Mouse (Mus musculus) bone marrow macrophage, adult 2 months (primary cell): ENCODE measurements around the gene Dand5. TPM values are rescaled to one million over a fixed set of nuclear protein-coding genes. Genes with fewer than 3 reads are reported as not detected.
A peak's percentile ranks its signal among the peaks of the same experiment; 100 is the strongest.

ENCODE experiments used
- H3K27ac ChIP-seq: 2 replicates; pipeline ENCODE4 v1.5.1; 2012; ENCODE audit warnings: low read depth, low read length; ENCODE audit not compliant: insufficient read depth
- H3K4me1 ChIP-seq: 2 replicates; pipeline ENCODE4 v1.6.1; 2012; ENCODE audit warnings: low read length; ENCODE audit not compliant: control insufficient read depth, insufficient read depth
- H3K4me3 ChIP-seq: 2 replicates; pipeline ENCODE4 v1.5.1; 2012; ENCODE audit warnings: mild to moderate bottlenecking, low read length, moderate library complexity; ENCODE audit not compliant: insufficient read depth
- CTCF ChIP-seq: IDR thresholded peaks from 2 replicates; pipeline ENCODE4 v1.5.1; 2012; ENCODE audit warnings: low read depth, mild to moderate bottlenecking, low read length, moderate library complexity
- POLR2A ChIP-seq: IDR thresholded peaks from 2 replicates; pipeline ENCODE4 v1.6.1; 2012; ENCODE audit warnings: mild to moderate bottlenecking, low read depth, low read length, borderline replicate concordance
- polyA plus RNA-seq: library from polyadenylated mRNA; stranded (reverse); fragments of >200 nt; gene quantifications from 2 replicates; pipeline ENCODE4 v1.2.4, GENCODE M21; 2012; ENCODE audit not compliant: missing spikeins, insufficient read depth, insufficient read length

The Dand5 gene
- polyA plus RNA-seq, 1 experiment: 3.3 TPM

DNA sequence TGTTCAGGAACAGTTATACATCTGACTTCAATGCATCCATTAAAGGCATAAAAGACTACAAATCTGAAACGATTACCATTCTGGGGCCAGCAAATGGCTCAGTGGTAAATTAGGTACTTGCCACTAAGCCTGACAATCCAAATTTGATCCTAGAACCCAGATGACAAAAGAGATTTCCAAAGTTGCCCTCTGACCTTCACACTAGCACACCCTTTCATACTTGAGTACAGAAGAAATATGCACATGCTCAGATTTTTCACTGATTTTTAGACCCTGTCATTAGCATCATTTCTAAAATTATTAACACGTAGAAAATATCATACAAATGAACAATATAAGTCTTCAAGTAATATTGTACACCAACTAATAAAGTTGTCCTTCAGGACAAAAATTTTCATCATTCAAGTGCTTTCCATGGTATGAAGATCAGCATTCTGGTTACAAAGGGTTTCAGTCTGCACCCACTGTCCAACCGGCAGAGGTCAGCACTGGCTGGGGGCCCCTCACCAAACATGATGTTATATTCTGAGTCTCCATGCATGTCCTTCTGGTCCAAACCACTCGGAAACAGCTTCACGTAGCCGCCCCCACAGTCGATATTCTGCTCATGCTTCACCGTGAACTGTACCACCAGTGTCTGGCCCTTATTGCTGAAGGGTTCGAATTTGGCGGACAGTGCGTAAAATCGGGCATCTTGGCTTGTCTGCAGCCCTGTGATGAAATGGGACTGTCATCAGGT is 22.9 kb upstream of the Dand5 start:
- Histone ChIP-seq H3K4me1 (peaks cover 26% of the 10 kb centered on the region), H3K4me3 (peak overlapping the region; percentile 98), H3K27ac (peak overlapping the region; percentile 77)
- peak; percentile 54 for TF ChIP-seq CTCF
- no peak for TF ChIP-seq POLR2A

DNA sequence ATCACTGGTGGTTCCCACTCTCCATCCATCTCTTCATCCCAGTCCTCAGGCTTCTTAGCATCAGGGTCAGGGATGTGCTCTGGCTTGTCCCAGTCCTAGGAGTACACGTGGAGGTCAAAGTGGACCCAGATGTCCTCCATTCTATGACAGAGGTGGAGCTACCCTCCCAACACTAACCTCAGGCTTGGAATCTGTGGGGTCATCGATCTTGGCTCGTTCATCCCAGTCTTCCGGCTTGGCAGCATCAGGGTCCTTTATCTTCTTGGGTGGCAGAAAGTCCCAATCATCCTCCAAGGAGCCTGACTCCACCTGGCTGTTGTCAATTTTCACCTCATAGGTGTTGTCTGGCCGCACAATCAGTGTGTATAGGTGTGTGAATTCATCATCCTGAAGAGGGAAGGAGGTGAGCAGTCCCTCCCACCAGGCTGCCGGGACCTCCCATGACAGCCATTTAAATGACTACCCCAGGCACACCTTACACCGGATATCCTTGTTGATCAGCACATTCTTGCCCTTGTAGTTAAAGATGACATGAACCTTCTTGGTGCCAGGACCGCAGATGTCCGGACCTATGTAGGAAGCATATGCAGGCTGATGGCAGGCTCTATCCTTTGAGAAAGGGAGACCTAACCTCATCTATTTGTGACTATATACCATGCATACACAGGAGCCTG is 21.9 kb upstream of the Dand5 start:
- peaks cover 27% of the 10 kb centered on the region for H3K4me1 ChIP-seq
- TF ChIP-seq POLR2A (no peak), CTCF (no peak)
- H3K4me3 ChIP-seq: peak overlapping the region; percentile 98
- peak overlapping the region; percentile 14; the same call in 1 of the 2 replicates for H3K27ac ChIP-seq

DNA sequence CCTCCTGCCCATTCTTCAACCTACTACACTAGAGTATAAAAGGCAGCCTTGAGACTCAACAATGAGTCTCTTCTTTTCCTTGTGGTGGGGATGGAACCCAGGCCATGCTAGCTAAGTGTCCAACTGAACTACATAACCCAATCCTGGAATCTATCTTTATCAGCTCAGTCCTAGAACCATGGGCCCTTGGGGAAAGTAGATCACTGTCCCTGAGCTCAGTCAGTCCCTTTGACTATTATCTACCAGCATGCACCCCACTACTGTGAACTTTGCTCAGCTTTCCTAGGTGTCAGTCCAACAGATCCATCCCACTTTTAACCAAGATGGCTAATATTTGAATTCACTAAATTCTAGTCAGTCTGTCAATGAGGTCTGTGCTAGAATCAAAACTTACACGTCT is 18.9 kb upstream of the Dand5 start:
- Histone ChIP-seq H3K4me3 (peak overlapping the region; percentile 18; the same call in 1 of the 2 replicates), H3K4me1 (peaks cover 22% of the 10 kb centered on the region), H3K27ac (no peak overlapping the region)
- TF ChIP-seq CTCF: no peak
- no peak for TF ChIP-seq POLR2A

DNA sequence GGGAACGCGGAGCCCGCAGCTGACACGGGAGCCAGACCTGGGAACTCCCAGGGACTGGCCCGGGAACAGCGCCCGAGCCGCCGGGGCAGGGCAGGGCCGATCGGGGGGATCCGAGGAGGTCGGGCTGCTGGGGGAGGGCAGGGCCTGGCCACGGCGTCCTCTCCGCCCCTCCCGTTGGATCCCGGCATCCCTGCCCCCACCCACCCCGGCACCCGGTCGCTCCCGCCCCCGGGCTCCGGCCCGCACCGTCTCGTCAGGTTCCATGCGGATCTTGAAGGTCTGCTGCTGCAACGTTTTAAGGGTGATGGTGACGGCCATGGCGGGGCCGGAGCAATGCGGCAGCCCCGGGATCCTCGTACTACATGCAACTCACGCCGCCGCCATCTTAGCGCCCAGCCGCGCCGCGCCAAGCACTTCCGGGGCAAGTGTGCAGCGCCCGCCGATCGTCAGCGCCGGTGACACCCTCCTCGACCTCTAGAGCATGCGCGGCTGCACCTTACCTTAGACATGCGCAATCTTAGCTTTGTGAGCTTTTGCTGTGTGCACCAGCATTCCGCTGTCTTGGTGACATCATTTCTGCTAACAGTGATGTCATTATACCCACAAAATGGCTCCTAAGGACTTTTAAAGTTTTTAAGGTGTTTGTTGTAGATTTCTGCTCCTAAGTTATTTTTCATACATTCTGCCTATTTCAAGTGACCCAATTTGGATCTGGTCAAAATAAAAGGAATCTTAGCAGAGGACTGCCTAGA is 17.8 kb upstream of the Dand5 start, which contains the start of gene Rad23a:
Rad23a (minus strand) TSS at position 418 of the 752 bp plus-strand sequence.
- TF ChIP-seq POLR2A (no peak), CTCF (no peak)
- Histone ChIP-seq H3K27ac (peak within 1 kb of the TSS; percentile 84), H3K4me3 (peak within 1 kb of the TSS; percentile 83), H3K4me1 (peaks cover 22% of the 10 kb centered on the region)

DNA sequence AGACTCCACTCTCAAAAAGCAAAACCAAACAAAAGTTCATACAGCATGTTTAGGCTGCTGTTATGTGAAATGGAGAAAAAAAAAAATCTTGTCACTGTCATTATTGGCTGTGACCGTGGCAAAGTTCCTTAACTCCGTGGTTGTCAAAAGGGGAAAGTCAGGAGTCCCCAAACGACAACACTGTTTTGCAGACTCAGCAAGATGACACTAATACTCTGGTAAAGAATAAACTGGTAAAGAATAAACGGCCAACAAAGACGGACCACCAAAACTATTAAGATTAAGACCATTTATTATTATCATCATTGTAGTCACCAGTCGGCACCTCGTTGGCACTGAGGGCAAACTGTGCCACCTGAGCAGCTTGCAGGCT is 17.2 kb upstream of the Dand5 start:
- peak overlapping the region; percentile 84 for H3K27ac ChIP-seq
- peaks cover 21% of the 10 kb centered on the region for H3K4me1 ChIP-seq
- peak overlapping the region; percentile 83 for H3K4me3 ChIP-seq
- no peak for TF ChIP-seq POLR2A
- TF ChIP-seq CTCF: no peak

DNA sequence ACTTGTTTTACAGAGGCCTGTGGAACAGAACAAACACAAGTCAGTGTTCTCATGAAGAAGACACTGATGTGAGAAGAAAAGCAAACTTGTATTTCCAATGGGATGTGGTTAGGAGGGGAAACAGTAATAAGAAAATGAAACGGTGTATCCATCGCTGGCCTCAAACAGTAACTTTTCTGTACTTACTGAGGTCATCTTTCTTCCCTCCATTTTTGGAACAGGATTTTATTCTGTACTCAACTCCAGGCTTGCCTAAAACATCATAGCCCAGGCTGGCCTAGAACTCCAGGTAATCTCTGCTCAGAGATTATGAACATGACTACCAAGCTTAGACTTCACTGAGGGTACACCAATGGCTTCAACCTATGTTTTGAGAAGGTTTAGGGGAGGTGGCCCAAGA is 16.8 kb upstream of the Dand5 start:
- Histone ChIP-seq H3K27ac (peak overlapping the region; percentile 12; the same call in 1 of the 2 replicates), H3K4me1 (peaks cover 16% of the 10 kb centered on the region), H3K4me3 (peak overlapping the region; percentile 83)
- TF ChIP-seq POLR2A: no peak
- TF ChIP-seq CTCF: no peak

DNA sequence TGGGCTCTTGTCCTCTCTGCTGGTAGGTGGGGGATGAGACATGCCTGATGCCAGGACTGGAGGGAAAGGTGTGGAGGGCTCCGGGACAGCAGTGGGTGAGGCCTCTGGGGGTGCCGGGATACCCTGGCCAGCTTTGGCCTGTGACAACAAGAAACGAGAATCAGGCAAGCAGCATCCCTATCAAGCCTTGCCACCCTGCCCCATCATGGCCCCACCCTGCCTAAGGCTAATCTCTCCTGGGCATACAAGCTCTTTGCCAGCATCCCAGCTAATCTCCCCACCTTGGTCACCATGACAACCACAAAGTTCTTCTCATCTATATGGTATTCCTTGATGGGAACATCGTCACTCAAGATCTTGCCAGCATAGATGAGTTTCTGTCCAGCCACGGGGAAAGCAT is 15.9 kb upstream of the Dand5 start:
- peaks cover 10% of the 10 kb centered on the region for H3K4me1 ChIP-seq
- no peak overlapping the region for H3K27ac ChIP-seq
- TF ChIP-seq POLR2A: no peak
- no peak for TF ChIP-seq CTCF
- no peak overlapping the region for H3K4me3 ChIP-seq

DNA sequence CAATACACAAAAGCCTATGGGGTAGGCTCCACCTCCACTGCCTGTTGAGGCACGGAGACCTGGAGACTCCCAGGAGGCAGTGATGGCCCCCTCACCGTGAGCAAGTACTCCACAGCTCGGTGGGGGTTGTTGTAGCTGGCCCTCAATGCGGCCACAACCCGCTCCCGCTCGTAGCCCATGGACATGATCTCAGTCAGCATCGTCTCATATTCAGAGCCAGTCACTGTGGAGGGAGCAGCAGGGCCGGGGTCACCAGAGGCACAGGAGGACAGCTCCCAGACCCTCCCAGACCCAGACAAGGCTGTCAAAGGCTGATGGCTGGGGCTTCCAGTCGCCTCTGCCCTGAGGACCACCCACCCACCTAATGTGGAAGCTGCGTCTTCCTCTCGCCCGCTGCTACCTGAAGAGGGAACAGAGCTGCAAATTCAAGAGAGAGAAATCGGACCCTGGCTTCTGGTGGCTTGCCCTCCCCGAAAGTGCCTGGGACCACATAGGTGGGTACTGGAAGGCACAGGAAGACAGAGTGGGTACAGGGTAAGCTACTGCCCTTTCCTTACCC is 15.4 kb upstream of the Dand5 start:
- no peak for TF ChIP-seq CTCF
- TF ChIP-seq POLR2A: no peak
- peaks cover 8% of the 10 kb centered on the region for H3K4me1 ChIP-seq
- no peak overlapping the region for H3K27ac ChIP-seq
- no peak overlapping the region for H3K4me3 ChIP-seq

DNA sequence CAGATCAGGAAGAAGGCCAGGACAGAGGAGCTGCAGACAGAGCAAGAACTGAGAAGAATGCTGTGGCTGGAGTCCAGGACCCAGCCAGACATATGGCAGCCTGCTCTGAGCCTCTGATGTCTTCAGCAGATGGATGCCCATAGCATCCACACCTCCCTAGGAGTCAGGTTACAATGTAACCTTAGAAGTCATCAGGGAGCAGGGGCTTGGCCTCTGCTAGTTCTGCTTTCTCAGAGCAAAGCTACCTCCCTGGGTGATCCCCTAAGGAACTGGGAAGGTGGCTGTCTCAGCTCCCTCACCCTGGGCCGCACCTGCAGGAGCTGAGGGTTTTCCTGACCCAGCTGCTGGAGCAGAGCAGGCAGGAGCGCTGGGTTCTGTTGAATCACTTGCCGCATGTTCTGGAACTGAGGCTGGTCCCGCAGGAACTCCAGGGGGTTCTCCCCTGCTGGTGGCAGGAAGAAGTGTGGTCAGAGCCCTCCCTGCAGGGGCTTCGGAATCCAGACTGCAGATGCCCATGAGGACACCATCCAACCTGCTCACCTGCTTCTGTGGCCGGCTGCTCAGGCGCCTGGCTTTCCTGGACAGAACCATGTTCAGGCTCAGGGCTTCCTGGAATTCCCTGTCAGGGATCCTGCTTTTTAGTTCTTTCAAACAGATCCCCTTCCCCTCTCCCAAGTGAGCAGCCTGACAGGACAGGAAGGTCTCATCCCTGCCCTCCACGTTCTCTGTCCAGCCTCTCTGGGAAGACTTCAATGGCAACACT is 14.7 kb upstream of the Dand5 start:
- Histone ChIP-seq H3K4me1 (peaks cover 6% of the 10 kb centered on the region), H3K27ac (no peak overlapping the region), H3K4me3 (no peak overlapping the region)
- no peak for TF ChIP-seq POLR2A
- TF ChIP-seq CTCF: no peak
